Mouse (Mus musculus): Measurements from ENCODE around the gene Dnhd1.
"Not testable (repeated sequence)": the region's sequence is repeated elsewhere in the genome, so short reads cannot be mapped to it uniquely, and the experiment has no call there.

Dnhd1 gene

GRCm38 (mm10) chr7:105640233-105640893, 10.3 kb upstream of the Dnhd1 start, which contains the start of the genes Arfip2 and Gm45799:
Gene Arfip2 (minus strand): TSS chr7:105640416.
Gene Gm45799 (plus strand): TSS chr7:105640552.
- peak; percentile 99 for DNase-seq (ENCODE audit: low read depth)

- DNase-seq (ENCODE audit: low read depth), result no peak
Observed at GRCm38 (mm10) chr7:105640894-105641255, 9.8 kb upstream of the Dnhd1 start.

GRCm38 (mm10) chr7:105641936-105642335, 8.7 kb upstream of the Dnhd1 start:
- DNase-seq (ENCODE audit: low read depth), result peak; percentile 35

DNA sequence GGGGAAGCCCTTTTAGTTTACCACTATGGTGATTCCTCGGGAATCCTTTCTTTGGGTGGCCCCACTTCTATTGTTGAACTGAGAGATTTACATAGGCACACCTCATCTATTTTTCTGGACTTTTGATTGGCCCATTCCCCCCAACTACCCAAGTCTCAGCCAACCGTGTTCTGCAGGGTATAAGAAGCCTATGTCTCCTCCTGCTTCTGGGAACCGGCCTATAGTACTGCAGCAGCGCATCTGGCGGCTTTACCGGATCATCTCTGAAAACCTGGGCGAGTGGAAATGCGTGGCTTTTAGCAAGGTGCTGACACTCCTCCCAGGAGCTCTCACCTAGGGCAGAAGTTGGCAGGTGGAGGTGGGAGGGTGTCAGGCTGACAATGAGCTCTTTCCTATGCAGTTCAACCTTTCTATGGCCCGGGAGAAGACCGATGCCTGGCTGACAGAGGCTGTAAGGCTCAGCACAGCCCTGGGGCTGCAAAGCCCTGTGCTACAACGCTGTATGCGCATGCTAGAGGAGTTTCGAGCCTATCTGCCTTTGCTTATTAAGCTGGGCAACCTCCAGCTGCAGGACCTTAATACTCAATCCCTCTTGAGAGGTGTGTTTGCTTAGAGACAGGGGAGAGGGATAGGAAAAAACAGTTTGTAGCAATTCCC, 35.0 kb downstream of the Dnhd1 start:
- no peak for DNase-seq (ENCODE audit: low read depth)

DNA sequence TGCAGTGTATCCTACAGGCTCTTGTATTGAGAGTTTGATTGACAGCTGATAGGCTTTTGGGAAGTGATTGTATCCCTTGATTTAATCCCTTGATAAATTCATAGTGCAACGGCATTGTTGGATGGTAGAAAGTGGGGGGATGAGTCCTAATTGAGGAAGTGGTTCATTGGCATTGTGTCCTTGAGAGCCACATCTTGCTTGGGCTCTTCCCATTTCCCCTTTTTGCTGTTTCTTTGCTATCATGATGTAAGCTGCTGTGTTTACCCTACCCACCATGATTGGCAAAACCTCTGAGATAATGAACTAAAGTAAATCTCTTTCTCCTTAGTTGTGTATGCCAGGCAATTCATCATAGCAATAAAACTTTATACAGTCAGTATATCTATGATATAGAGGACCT, 40.2 kb downstream of the Dnhd1 start:
- peak; percentile 40 for DNase-seq (ENCODE audit: low read depth)

DNA sequence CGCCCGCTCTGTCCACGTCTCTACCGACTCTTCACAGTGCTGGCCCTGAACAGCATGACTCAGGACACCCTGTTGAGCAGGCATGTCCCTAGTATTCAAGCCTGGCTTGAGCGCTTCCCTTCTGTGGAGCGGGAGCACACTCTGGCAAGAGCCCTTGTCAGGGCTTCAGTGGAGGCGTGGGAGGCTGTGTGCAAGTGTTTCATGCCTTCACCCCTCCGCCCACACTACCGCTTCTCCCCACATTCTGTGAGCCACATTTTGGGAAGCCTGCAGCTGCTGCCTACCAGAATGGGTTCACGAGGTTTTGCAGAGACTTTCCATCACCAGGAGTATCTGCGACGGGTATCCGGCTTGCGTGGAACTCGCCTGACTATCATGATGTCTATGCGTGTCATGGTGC, 52.6 kb downstream of the Dnhd1 start:
- DNase-seq (ENCODE audit: low read depth), result no peak

GRCm38 (mm10) chr7:105703816-105704215, 53.2 kb downstream of the Dnhd1 start:
- no peak for DNase-seq (ENCODE audit: low read depth)

DNA sequence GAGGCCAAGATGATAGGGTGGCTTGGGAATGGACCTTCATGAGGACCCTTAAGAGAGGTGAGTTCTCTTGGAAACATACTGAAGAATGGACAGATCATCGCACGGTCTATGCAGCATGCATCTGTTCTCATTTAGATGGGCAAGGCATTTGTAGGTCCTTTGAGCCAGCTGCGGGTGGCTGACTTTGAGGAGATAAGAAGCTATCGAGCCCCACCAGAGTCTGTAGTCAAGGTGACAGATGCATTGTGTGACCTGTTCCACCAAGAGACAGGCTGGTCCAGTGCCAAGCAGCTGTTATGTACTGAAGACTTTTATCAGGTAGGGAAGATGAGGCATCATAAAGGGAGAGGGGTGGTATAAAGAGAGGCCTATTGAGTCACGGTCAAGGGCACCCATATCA, 58.1 kb downstream of the Dnhd1 start:
- no peak for DNase-seq (ENCODE audit: low read depth)

DNA sequence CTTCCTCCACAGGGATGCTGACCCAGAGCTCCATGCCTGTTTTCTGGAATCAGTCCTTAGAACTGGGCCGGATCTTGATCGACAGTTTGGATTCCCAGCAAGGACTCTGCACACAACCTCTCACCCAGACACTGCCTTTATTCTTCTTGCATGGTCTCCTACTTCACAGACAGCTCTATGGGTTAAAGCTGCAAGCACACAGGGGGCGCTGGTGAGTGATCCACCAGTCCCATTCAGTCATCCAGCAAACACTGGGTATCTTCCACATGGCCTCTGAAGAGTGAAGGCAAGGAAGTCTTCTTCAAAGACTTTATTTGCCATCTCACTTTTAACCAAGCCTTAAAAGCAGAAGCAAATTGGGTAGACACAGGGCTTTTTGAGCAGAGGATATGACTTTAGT, 64.7 kb downstream of the Dnhd1 start:
- no peak for DNase-seq (ENCODE audit: low read depth)

DNA sequence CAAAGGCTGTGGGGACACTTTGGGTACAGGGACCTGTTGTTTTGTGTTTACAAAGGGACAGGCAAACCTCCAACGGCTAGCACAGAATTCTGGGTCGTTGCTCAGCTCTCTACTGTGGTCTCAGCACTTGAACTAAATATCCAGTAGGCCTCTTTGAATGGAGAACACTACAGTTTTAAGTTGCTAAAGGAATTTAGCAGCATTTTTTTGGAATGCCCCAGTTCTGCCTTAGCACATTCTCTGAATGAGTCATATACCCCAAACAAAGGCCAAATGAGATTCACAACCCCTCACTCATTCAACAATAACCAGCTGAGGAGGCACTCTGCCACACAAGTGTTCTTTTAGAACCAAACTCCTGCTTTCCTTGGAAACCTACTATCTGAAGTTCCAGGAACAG, 71.3 kb downstream of the Dnhd1 start:
- DNase-seq (ENCODE audit: low read depth), result no peak

- DNase-seq (ENCODE audit: low read depth), result peak; percentile 81
Observed at GRCm38 (mm10) chr7:105726144-105726979, 75.7 kb downstream of the Dnhd1 start.

GRCm38 (mm10) chr7:105726980-105727325, 76.3 kb downstream of the Dnhd1 start:
- DNase-seq (ENCODE audit: low read depth), result peak; percentile 60

GRCm38 (mm10) chr7:105728701-105729428, 78.2 kb downstream of the Dnhd1 start:
- no peak for DNase-seq (ENCODE audit: low read depth)

DNA sequence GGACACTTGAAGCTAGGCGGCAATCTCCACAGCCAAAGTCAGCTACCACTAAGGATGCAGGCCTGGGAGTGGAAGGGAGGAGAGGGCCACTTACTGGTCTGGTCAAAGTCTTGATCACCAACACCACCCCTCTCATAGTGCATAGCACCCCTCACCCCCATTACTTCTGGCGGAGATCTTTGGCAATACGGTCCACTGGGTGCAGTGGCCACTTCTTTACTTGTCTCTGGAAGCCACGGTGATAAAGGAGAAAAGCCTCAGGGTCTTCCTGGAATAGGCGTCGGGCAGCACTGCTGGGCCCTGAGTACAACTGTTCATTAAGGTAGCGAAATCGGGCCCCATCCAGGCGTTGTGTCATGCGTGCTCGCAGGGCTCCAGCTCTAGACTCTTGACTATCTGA, 83.2 kb downstream of the Dnhd1 start:
- DNase-seq (ENCODE audit: low read depth), result no peak

DNA sequence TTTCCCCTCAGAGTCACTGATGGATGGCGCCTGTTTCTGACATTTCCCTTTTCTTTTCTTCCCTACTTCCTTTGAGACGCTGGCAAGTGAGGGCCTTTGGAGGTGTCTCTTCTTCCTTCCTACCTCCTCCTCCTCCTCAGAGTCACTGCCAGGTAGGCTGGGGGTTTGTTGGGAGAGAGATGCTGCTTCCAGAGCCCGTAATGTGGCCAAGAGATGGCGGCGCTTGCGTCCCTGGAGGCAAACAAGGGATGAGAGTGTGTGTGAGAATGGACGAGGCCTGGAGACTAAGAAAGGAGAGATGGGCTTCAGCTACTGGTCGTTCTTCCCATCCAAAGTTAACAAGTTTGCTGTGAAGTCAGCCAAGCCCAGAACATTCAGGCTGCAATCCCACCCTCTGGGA, 84.2 kb downstream of the Dnhd1 start:
- no peak for DNase-seq (ENCODE audit: low read depth)

GRCm38 (mm10) chr7:105735464-105735863, 84.8 kb downstream of the Dnhd1 start:
- DNase-seq (ENCODE audit: low read depth), result not testable (repeated sequence)

DNA sequence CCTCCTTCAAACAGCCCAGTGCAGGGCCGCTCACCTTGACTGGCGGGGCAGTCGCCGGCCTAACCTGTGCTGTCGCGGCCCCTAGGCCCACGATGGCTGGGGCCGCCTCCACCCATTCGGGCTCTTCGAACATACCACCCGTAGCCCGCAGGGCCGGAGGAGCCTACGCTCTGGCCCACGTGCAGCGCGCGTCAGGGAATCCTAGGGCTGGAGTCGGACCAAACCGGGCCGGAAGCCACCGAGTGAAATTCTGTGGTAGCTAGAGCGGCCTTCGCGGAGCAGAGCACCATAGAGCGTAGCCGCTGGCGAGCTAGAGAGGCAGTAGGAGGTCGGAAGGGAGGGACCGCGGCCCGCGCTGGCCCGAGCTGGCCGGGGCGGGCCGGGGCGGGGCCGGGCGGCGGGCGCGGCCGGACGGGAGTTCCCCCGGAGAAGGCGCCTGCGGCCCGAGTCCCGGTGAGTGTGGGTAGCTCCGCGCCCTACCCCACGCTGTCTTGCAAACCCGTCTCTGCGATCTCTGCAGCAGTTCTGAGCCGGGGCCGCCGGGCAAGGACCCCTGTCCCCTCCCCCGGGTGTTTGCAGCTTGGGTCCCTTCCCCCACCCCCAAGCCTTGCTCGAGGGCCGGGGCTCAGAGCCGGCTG, 85.8 kb downstream of the Dnhd1 start, which contains the start of gene Ilk:
Gene Ilk (plus strand): TSS at position 329 of the 638 bp plus-strand sequence.
- DNase-seq (ENCODE audit: low read depth), result peak; percentile 93

DNA sequence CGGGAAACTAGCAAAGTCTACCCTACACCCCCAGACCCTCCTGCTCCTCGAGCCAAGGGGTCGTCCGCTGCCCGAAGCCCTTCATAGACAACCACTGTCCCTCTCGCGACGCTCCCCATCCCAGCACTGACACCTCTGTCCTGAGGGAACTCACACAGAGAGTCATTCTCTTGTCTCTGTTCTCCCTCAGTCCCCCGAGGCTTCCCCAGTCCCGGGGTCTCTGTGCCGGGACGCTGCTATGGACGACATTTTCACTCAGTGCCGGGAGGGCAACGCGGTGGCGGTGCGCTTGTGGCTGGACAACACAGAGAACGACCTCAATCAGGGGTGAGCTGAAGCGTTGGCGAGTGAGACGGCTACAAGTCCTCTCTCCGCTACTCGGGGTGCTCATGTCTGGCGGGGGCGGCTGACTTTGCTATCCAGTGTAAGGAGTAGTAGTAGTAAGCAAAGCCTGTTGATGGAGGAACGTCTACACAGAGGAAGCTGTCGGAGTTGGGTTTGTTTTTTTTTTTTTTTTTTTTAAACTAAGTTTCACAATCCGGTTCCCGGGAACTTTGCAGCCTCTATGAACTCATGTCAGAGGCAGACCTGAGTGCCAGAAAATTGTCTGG, 86.4 kb downstream of the Dnhd1 start, which contains the start of gene Rrp8:
Gene Rrp8 (minus strand): TSS at position 475 of the 611 bp plus-strand sequence.
- peak; percentile 50 for DNase-seq (ENCODE audit: low read depth)

- DNase-seq (ENCODE audit: low read depth), result peak; percentile 36
Observed at GRCm38 (mm10) chr7:105737648-105738047, 87.0 kb downstream of the Dnhd1 start.

- no peak for DNase-seq (ENCODE audit: low read depth)
Observed at GRCm38 (mm10) chr7:105738286-105738685, 87.7 kb downstream of the Dnhd1 start.

- peak; percentile 91 for DNase-seq (ENCODE audit: low read depth)
Observed at GRCm38 (mm10) chr7:105738948-105739347, 88.3 kb downstream of the Dnhd1 start.
